ENCODE assay signal across 18 mouse cellular contexts in the genomic region with DNA sequence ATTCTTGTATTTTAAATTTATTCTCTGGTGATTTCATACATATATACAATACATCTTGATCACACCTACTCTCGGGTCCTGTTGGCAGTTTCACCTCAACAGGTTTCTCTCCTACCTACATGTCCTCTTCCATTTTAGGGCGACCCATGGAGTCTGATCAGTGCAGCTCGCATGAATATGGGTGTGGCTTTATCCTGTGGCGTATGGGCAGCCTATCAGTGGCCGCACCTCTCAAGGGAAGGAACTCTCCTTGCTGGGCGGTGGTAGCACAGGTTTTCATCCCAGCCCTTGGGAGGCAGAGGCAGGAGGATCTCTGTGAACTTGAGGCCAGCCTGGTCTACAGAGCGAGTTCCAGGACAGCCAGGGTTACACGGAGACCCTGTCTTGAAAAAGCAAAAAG. TPM values are rescaled to one million over a fixed set of nuclear protein-coding genes. Genes with fewer than 3 reads are reported as not detected.
A peak's percentile ranks its signal among the peaks of the same experiment; 100 is the strongest.
DNase-seq lines count a peak whose midpoint lies in the region; ATAC-seq and TF ChIP-seq lines count a peak whose summit lies in the region.
"Had no signal": no experiment of that assay in that cellular context is flagged by ENCODE, and none has a peak within 500 bp of the region (broad histone marks: within the 10 kb centered on the region; RNA-seq: fewer than 3 reads in every experiment).

No protein-coding gene starts in this region.

- intact Hi-C loops in heart, postnatal 10 days (cut with DNase I) = no loop called here
- intact Hi-C loops in gastrocnemius, adult 2 months (cut with DNase I) = loop anchor here (5.0 kb wide), 1 partner anchor 35 kb away; no protein-coding TSS in a partner anchor

- TF ChIP-seq POLR2A in MEL (IDR thresholded peaks at IDR 0.05; ENCODE audit: control insufficient read depth in 1 of 2, insufficient read depth in 1 of 2, low read depth in 1 of 2, low read length in 2 of 2, poor library complexity in 1 of 2) = no peak

- H3K9me3 ChIP-seq in heart, embryonic 13.5 days = no peaks in the 10 kb centered on the region
- H3K9me3 ChIP-seq in intestine, embryonic 14.5 days (ENCODE audit: control insufficient read depth, low read length) = no peaks in the 10 kb centered on the region
- no peaks in the 10 kb centered on the region for H3K9me3 ChIP-seq in intestine, embryonic 16.5 days (ENCODE audit: control insufficient read depth, low read length)
- H3K9me3 ChIP-seq in MEL (replicated peaks; ENCODE audit: insufficient read depth, low read length) = no peaks in the 10 kb centered on the region
- no peaks in the 10 kb centered on the region for H3K9me3 ChIP-seq in limb, embryonic 10.5 days (replicated peaks)
- H3K9me3 ChIP-seq: embryonic facial prominence, embryonic 10.5 days; forebrain, embryonic 13.5 days; hindbrain, embryonic 10.5 days had no signal

- H3K4me2 ChIP-seq in heart, embryonic 13.5 days = peak overlapping the region; percentile 39
- H3K4me2 ChIP-seq in intestine, embryonic 14.5 days (ENCODE audit: low read length) = no peak overlapping the region
- no peak overlapping the region for H3K4me2 ChIP-seq in intestine, embryonic 16.5 days (ENCODE audit: low read depth, low read length)
- H3K4me2 ChIP-seq: forebrain, embryonic 13.5 days; hindbrain, embryonic 14.5 days had no signal

- TF ChIP-seq RAD21 in MEL (IDR thresholded peaks at IDR 0.05; ENCODE audit: low read depth, low read length) = no peak

- no peak overlapping the region for H3K9ac ChIP-seq in heart, embryonic 13.5 days
- no peak overlapping the region for H3K9ac ChIP-seq in intestine, embryonic 14.5 days (ENCODE audit: low read length)
- no peak overlapping the region for H3K9ac ChIP-seq in intestine, embryonic 16.5 days (ENCODE audit: low read depth, low read length)
- H3K9ac ChIP-seq in MEL (ENCODE audit: control insufficient read depth, low read depth, low read length, poor library complexity, severe bottlenecking) = no peak overlapping the region
- H3K9ac ChIP-seq: forebrain, embryonic 13.5 days; forebrain, postnatal 0 days; hindbrain, embryonic 14.5 days had no signal

- H3K27ac ChIP-seq in heart, embryonic 13.5 days (replicated peaks) = no peak overlapping the region; the same call in 1 of the 2 replicates
- H3K27ac ChIP-seq in intestine, embryonic 14.5 days (ENCODE audit: low read depth) = no peak overlapping the region
- no peak overlapping the region for H3K27ac ChIP-seq in intestine, embryonic 16.5 days (ENCODE audit: low read length)
- H3K27ac ChIP-seq in MEL (ENCODE audit: control insufficient read depth, low read depth, low read length) = peak overlapping the region; percentile 53
- H3K27ac ChIP-seq in limb, embryonic 10.5 days = no peak overlapping the region
- H3K27ac ChIP-seq in gastrocnemius, adult 2 months = no peak overlapping the region
- H3K27ac ChIP-seq: embryonic facial prominence, embryonic 10.5 days; forebrain, embryonic 13.5 days; hindbrain, embryonic 10.5 days; hindbrain, embryonic 14.5 days had no signal

- DNase-seq in heart, postnatal 10 days = no peak
- peak; percentile 21 for DNase-seq in intestine, embryonic 14.5 days (ENCODE audit: low spot score)
- DNase-seq in MEL (ENCODE audit: low read depth, low spot score) = peak; percentile 65
- peak; percentile 21 for DNase-seq in limb, embryonic 10.5 days (ENCODE audit: low spot score)
- DNase-seq in gastrocnemius, adult 2 months = no peak
- DNase-seq: cerebellum, adult 18-20 months; cerebellum, adult 9-11 months; forebrain, postnatal 0 days; gastrocnemius, postnatal 25 days had no signal

- TF ChIP-seq CTCF in MEL (IDR thresholded peaks at IDR 0.05 in 2 of 3, conservative IDR thresholded peaks at IDR 0.05 in 1 of 3; ENCODE audit: control insufficient read depth in 1 of 3, insufficient read depth in 1 of 3, low read depth in 2 of 3, low read length in 3 of 3, poor library complexity in 1 of 3, severe bottlenecking in 1 of 3) = no peak
- no peak for TF ChIP-seq CTCF in gastrocnemius, adult 2 months (IDR thresholded peaks at IDR 0.05)

- H3K4me3 ChIP-seq in heart, embryonic 13.5 days = no peak overlapping the region
- H3K4me3 ChIP-seq in intestine, embryonic 14.5 days (ENCODE audit: low read depth, low read length) = no peak overlapping the region
- no peak overlapping the region for H3K4me3 ChIP-seq in intestine, embryonic 16.5 days (ENCODE audit: low read length)
- peak overlapping the region; percentile 5 to 36; a peak in 3 of 4 replicates for H3K4me3 ChIP-seq in MEL (ENCODE audit: control insufficient read depth in 1 of 2, insufficient read depth in 1 of 2, low read depth in 2 of 2, low read length in 2 of 2)
- no peak overlapping the region for H3K4me3 ChIP-seq in limb, embryonic 10.5 days
- no peak overlapping the region for H3K4me3 ChIP-seq in gastrocnemius, adult 2 months
- H3K4me3 ChIP-seq: embryonic facial prominence, embryonic 10.5 days; forebrain, embryonic 13.5 days; hindbrain, embryonic 10.5 days had no signal

- H3K4me1 ChIP-seq in heart, embryonic 13.5 days = no peaks in the 10 kb centered on the region
- no peaks in the 10 kb centered on the region for H3K4me1 ChIP-seq in intestine, embryonic 14.5 days (replicated peaks; ENCODE audit: control insufficient read depth, insufficient read depth, low read length)
- H3K4me1 ChIP-seq in intestine, embryonic 16.5 days (ENCODE audit: control insufficient read depth, insufficient read depth, low read length) = no peaks in the 10 kb centered on the region
- H3K4me1 ChIP-seq in MEL (ENCODE audit: control insufficient read depth in 1 of 2, insufficient read depth in 2 of 2, low read length in 2 of 2) = peaks cover 0 to 4% of the 10 kb centered on the region in 2 experiments; a peak in 1 of 4 replicates
- 0 out of 2 replicates have a peak, but pooled peaks cover 1% of the 10 kb centered on the region for H3K4me1 ChIP-seq in limb, embryonic 10.5 days
- H3K4me1 ChIP-seq: embryonic facial prominence, embryonic 10.5 days; forebrain, embryonic 13.5 days; hindbrain, embryonic 10.5 days had no signal

- WGBS in heart, embryonic 13.5 days = 85% methylated on average over 8 of the region's 8 CpGs
- WGBS in intestine, embryonic 14.5 days = 93% methylated on average over 8 of the region's 8 CpGs
- 91% methylated on average over 8 of the region's 8 CpGs for WGBS in intestine, embryonic 16.5 days
- WGBS in limb, embryonic 10.5 days = 94% methylated on average over 8 of the region's 8 CpGs

- H3K27me3 ChIP-seq in heart, embryonic 13.5 days (replicated peaks) = no peaks in the 10 kb centered on the region
- no peaks in the 10 kb centered on the region for H3K27me3 ChIP-seq in intestine, embryonic 14.5 days (replicated peaks; ENCODE audit: control insufficient read depth, insufficient read depth, low read length)
- no peaks in the 10 kb centered on the region for H3K27me3 ChIP-seq in intestine, embryonic 16.5 days (replicated peaks; ENCODE audit: control insufficient read depth, insufficient read depth, low read length)
- no peaks in the 10 kb centered on the region for H3K27me3 ChIP-seq in MEL (ENCODE audit: control insufficient read depth in 1 of 2, insufficient read depth in 2 of 2, low read length in 2 of 2)
- H3K27me3 ChIP-seq in limb, embryonic 10.5 days (ENCODE audit: low read depth, poor library complexity, severe bottlenecking) = no peaks in the 10 kb centered on the region
- H3K27me3 ChIP-seq: CH12.LX; forebrain, embryonic 13.5 days had no signal

- H3K79me2 ChIP-seq in MEL (ENCODE audit: control insufficient read depth, insufficient read depth, low read length, poor library complexity) = no peaks in the 10 kb centered on the region

- no peak for TF ChIP-seq EP300 in MEL (IDR thresholded peaks at IDR 0.05; ENCODE audit: low read depth in 1 of 2, low read length in 2 of 2)

- ATAC-seq in heart, embryonic 13.5 days (ENCODE audit: extremely low read depth, insufficient number of reproducible peaks, low FRiP score, low TSS enrichment) = no peak
- no peak for ATAC-seq in intestine, embryonic 14.5 days (replicated peaks; ENCODE audit: low FRiP score, low TSS enrichment, low read depth)
- no peak for ATAC-seq in intestine, embryonic 16.5 days
- ATAC-seq: activated CD4-positive, CD25-positive, alpha-beta regulatory T cell, adult 4 months; forebrain, embryonic 13.5 days; forebrain, postnatal 0 days; intestine, postnatal 0 days had no signal

- no peaks in the 10 kb centered on the region for H3K36me3 ChIP-seq in heart, embryonic 13.5 days
- H3K36me3 ChIP-seq in intestine, embryonic 14.5 days (ENCODE audit: control insufficient read depth, insufficient read depth, low read length) = no peaks in the 10 kb centered on the region
- H3K36me3 ChIP-seq in intestine, embryonic 16.5 days (ENCODE audit: control insufficient read depth, insufficient read depth, low read length) = no peaks in the 10 kb centered on the region
- H3K36me3 ChIP-seq in MEL (ENCODE audit: control insufficient read depth in 1 of 2, insufficient read depth in 2 of 2, low read length in 2 of 2) = peaks cover 0 to 4% of the 10 kb centered on the region in 2 experiments; a peak in 1 of 4 replicates
- no peaks in the 10 kb centered on the region for H3K36me3 ChIP-seq in limb, embryonic 10.5 days
- H3K36me3 ChIP-seq: embryonic facial prominence, embryonic 10.5 days; hindbrain, embryonic 10.5 days had no signal

TF ChIP-seq in MEL, 35 proteins besides CTCF, POLR2A, EP300 and RAD21:
- TF ChIP-seq USF2 (IDR thresholded peaks at IDR 0.05; ENCODE audit: borderline replicate concordance in 1 of 2, insufficient read depth in 1 of 2, low read depth in 1 of 2, low read length in 2 of 2) (no peak), HCFC1 (IDR thresholded peaks at IDR 0.05; ENCODE audit: low read depth, low read length) (no peak)
TF ChIP-seq in MEL: peak in this region for 0.

RNA-seq across cellular contexts. Expression of a gene that starts 15.6 kb away (rescaled TPM):
- polyA plus RNA-seq in heart, embryonic 13.5 days (2015; fragmentation: Nextera tagmentation; extraction: Ambion mirVana) = 0.51 and 0.74 TPM in 2 replicates
- 1 to 10 TPM in 1 of 2 experiments, under 1 TPM in 1; 0.97 to 1.3 TPM for total RNA-seq in heart, postnatal 10 days (2021)
- 0.34 and 0.70 TPM in 2 replicates for polyA plus RNA-seq in intestine, embryonic 14.5 days (2014; fragmentation: Nextera tagmentation; extraction: Ambion mirVana)
- 0.37 and 0.55 TPM in 2 replicates for polyA plus RNA-seq in intestine, embryonic 16.5 days (2015; fragmentation: Nextera tagmentation; extraction: Ambion mirVana)
- 0.65 and 0.69 TPM in 2 replicates for total RNA-seq in MEL (2012; rRNA removed)
- under 1 TPM in 1 of 2 experiments, not detected in 1; 0.65 TPM for polyA plus RNA-seq in MEL (2012; ENCODE audit: insufficient read depth in 1 of 2, insufficient read length in 2 of 2, low read depth in 1 of 2, low replicate concordance in 2 of 2, missing spikeins in 1 of 2)
- 0.18 and 0.24 TPM in 2 replicates for polyA plus RNA-seq in limb, embryonic 10.5 days (2016; fragmentation: Nextera tagmentation; extraction: Ambion mirVana)
- total RNA-seq in gastrocnemius, adult 2 months (2021) = 10 to 100 TPM; 30.6 to 46.5 TPM
- polyA plus RNA-seq: forebrain, embryonic 13.5 days had no signal

Comparison
In these comparisons a context has a peak if more than half of its experiments do, and no peak if none do; other contexts are left out.
1. H3K4me3 ChIP-seq: peak in MEL (2 of 2); none in heart, embryonic 13.5 days (single experiment), intestine, embryonic 14.5 days (single experiment), intestine, embryonic 16.5 days (single experiment), limb, embryonic 10.5 days (single experiment) and gastrocnemius, adult 2 months (single experiment).
2. DNase-seq: peak in intestine, embryonic 14.5 days (single experiment), MEL (single experiment) and limb, embryonic 10.5 days (single experiment); none in heart, postnatal 10 days (0 of 2) and gastrocnemius, adult 2 months (single experiment).